Mouse (Mus musculus): Measurements from ENCODE around the gene Asap2. TPM values are rescaled to one million over a fixed set of nuclear protein-coding genes. Genes with fewer than 3 reads are reported as not detected.
A peak's percentile ranks its signal among the peaks of the same experiment; 100 is the strongest.

Asap2 gene
- polyA plus RNA-seq, 1 experiment from 2014 or later, result 7.6 TPM

GRCm38 (mm10) chr12:21112453-21112857, 122.2 kb downstream of the Asap2 start:
- WGBS, result under 1% methylated on average over 17 of the region's 17 CpGs
- H3K9ac ChIP-seq, result peak overlapping the region; percentile 64
- no peaks in the 10 kb centered on the region for H3K9me3 ChIP-seq (replicated peaks)
- peak overlapping the region; percentile 71 for H3K4me3 ChIP-seq (replicated peaks)
- H3K4me2 ChIP-seq (replicated peaks), result peak overlapping the region; percentile 81
- H3K4me1 ChIP-seq, result no peaks in the 10 kb centered on the region; the same call in 1 of the 2 replicates
- no peaks in the 10 kb centered on the region for H3K27me3 ChIP-seq
- 0 out of 2 replicates have a peak overlapping the region, but pooled peaks have one; percentile 48 for H3K27ac ChIP-seq (replicated peaks)
- H3K36me3 ChIP-seq, result no peaks in the 10 kb centered on the region
- ATAC-seq (ENCODE audit: insufficient number of reproducible peaks, low FRiP score, low TSS enrichment, low read depth), result 0 out of 2 replicates have a peak, but pooled peaks have one; percentile 61

- peak; percentile 43; the same call in 1 of the 2 replicates for ATAC-seq (ENCODE audit: insufficient number of reproducible peaks, low FRiP score, low TSS enrichment, low read depth)
- Histone ChIP-seq H3K4me1 (no peaks in the 10 kb centered on the region), H3K36me3 (no peaks in the 10 kb centered on the region), H3K27ac (replicated peaks) (no peak overlapping the region), H3K9me3 (replicated peaks) (no peaks in the 10 kb centered on the region), H3K4me2 (replicated peaks) (no peak overlapping the region), H3K4me3 (replicated peaks) (no peak overlapping the region), H3K9ac (no peak overlapping the region), H3K27me3 (no peaks in the 10 kb centered on the region)
- WGBS, result 48% methylated on average over 3 of the region's 3 CpGs
Measured at GRCm38 (mm10) chr12:21119446-21119845, 129.2 kb downstream of the Asap2 start.

- 54% methylated on average over 3 of the region's 3 CpGs for WGBS
- no peaks in the 10 kb centered on the region for H3K27me3 ChIP-seq
- no peak for ATAC-seq (ENCODE audit: insufficient number of reproducible peaks, low FRiP score, low TSS enrichment, low read depth)
- no peaks in the 10 kb centered on the region for H3K9me3 ChIP-seq (replicated peaks)
- H3K4me1 ChIP-seq, result peaks cover 17% of the 10 kb centered on the region
- H3K4me2 ChIP-seq (replicated peaks), result no peak overlapping the region
- no peaks in the 10 kb centered on the region for H3K36me3 ChIP-seq
- H3K9ac ChIP-seq, result no peak overlapping the region
- H3K27ac ChIP-seq (replicated peaks), result no peak overlapping the region
- no peak overlapping the region for H3K4me3 ChIP-seq (replicated peaks)
Measured at GRCm38 (mm10) chr12:21122818-21123217, 132.6 kb downstream of the Asap2 start.

- no peaks in the 10 kb centered on the region for H3K9me3 ChIP-seq (replicated peaks)
- no peak for ATAC-seq (ENCODE audit: insufficient number of reproducible peaks, low FRiP score, low TSS enrichment, low read depth)
- WGBS, result 74% methylated on average over 5 of the region's 5 CpGs
- H3K9ac ChIP-seq, result no peak overlapping the region
- H3K4me3 ChIP-seq (replicated peaks), result no peak overlapping the region
- H3K4me1 ChIP-seq, result peaks cover 17% of the 10 kb centered on the region
- no peak overlapping the region for H3K4me2 ChIP-seq (replicated peaks)
- no peak overlapping the region for H3K27ac ChIP-seq (replicated peaks)
- H3K27me3 ChIP-seq, result no peaks in the 10 kb centered on the region
- no peaks in the 10 kb centered on the region for H3K36me3 ChIP-seq
Measured at GRCm38 (mm10) chr12:21123647-21124046, 133.4 kb downstream of the Asap2 start.

GRCm38 (mm10) chr12:21125675-21126470, 135.6 kb downstream of the Asap2 start:
- Histone ChIP-seq H3K36me3 (no peaks in the 10 kb centered on the region), H3K27me3 (no peaks in the 10 kb centered on the region), H3K4me1 (peaks cover 17% of the 10 kb centered on the region), H3K9me3 (replicated peaks) (no peaks in the 10 kb centered on the region), H3K4me2 (replicated peaks) (no peak overlapping the region), H3K4me3 (replicated peaks) (no peak overlapping the region), H3K9ac (no peak overlapping the region), H3K27ac (replicated peaks) (no peak overlapping the region; the same call in 1 of the 2 replicates)
- ATAC-seq (ENCODE audit: insufficient number of reproducible peaks, low FRiP score, low TSS enrichment, low read depth), result no peak
- 49% methylated on average over 10 of the region's 10 CpGs for WGBS

GRCm38 (mm10) chr12:21126516-21126915, 136.3 kb downstream of the Asap2 start:
- Histone ChIP-seq H3K4me3 (replicated peaks) (no peak overlapping the region), H3K36me3 (no peaks in the 10 kb centered on the region), H3K27me3 (no peaks in the 10 kb centered on the region), H3K27ac (replicated peaks) (no peak overlapping the region), H3K9ac (no peak overlapping the region), H3K4me2 (replicated peaks) (no peak overlapping the region), H3K9me3 (replicated peaks) (no peaks in the 10 kb centered on the region), H3K4me1 (peaks cover 17% of the 10 kb centered on the region)
- 75% methylated on average over 4 of the region's 4 CpGs for WGBS
- ATAC-seq (ENCODE audit: insufficient number of reproducible peaks, low FRiP score, low TSS enrichment, low read depth), result no peak

GRCm38 (mm10) chr12:21128930-21129869, 138.9 kb downstream of the Asap2 start:
- Histone ChIP-seq H3K27me3 (no peaks in the 10 kb centered on the region), H3K9ac (no peak overlapping the region), H3K36me3 (no peaks in the 10 kb centered on the region), H3K9me3 (replicated peaks) (no peaks in the 10 kb centered on the region), H3K27ac (replicated peaks) (no peak overlapping the region), H3K4me2 (replicated peaks) (no peak overlapping the region), H3K4me1 (peaks cover 37% of the 10 kb centered on the region), H3K4me3 (replicated peaks) (no peak overlapping the region)
- WGBS, result 75% methylated on average over 9 of the region's 9 CpGs
- no peak for ATAC-seq (ENCODE audit: insufficient number of reproducible peaks, low FRiP score, low TSS enrichment, low read depth)

- H3K36me3 ChIP-seq, result no peaks in the 10 kb centered on the region
- H3K9ac ChIP-seq, result no peak overlapping the region
- ATAC-seq (ENCODE audit: insufficient number of reproducible peaks, low FRiP score, low TSS enrichment, low read depth), result no peak
- no peaks in the 10 kb centered on the region for H3K27me3 ChIP-seq
- no peaks in the 10 kb centered on the region for H3K9me3 ChIP-seq (replicated peaks)
- peaks cover 40% of the 10 kb centered on the region for H3K4me1 ChIP-seq
- no peak overlapping the region for H3K27ac ChIP-seq (replicated peaks)
- no peak overlapping the region for H3K4me3 ChIP-seq (replicated peaks)
- WGBS, result 79% methylated on average over 10 of the region's 10 CpGs
- H3K4me2 ChIP-seq (replicated peaks), result no peak overlapping the region
Measured at GRCm38 (mm10) chr12:21130274-21130823, 140.1 kb downstream of the Asap2 start.

- Histone ChIP-seq H3K9ac (no peak overlapping the region), H3K27me3 (no peaks in the 10 kb centered on the region), H3K4me3 (replicated peaks) (no peak overlapping the region), H3K9me3 (replicated peaks) (no peaks in the 10 kb centered on the region), H3K27ac (replicated peaks) (no peak overlapping the region), H3K4me2 (replicated peaks) (no peak overlapping the region), H3K4me1 (peaks cover 37% of the 10 kb centered on the region), H3K36me3 (no peaks in the 10 kb centered on the region)
- 31% methylated on average over 10 of the region's 10 CpGs for WGBS
- no peak for ATAC-seq (ENCODE audit: insufficient number of reproducible peaks, low FRiP score, low TSS enrichment, low read depth)
Measured at GRCm38 (mm10) chr12:21132537-21132936, 142.3 kb downstream of the Asap2 start.

- no peak for ATAC-seq (ENCODE audit: insufficient number of reproducible peaks, low FRiP score, low TSS enrichment, low read depth)
- H3K9ac ChIP-seq, result no peak overlapping the region
- H3K36me3 ChIP-seq, result no peaks in the 10 kb centered on the region
- WGBS, result 66% methylated on average over 4 of the region's 4 CpGs
- no peak overlapping the region for H3K27ac ChIP-seq (replicated peaks)
- H3K27me3 ChIP-seq, result no peaks in the 10 kb centered on the region
- no peak overlapping the region for H3K4me3 ChIP-seq (replicated peaks)
- no peaks in the 10 kb centered on the region for H3K9me3 ChIP-seq (replicated peaks)
- no peak overlapping the region for H3K4me2 ChIP-seq (replicated peaks)
- peaks cover 37% of the 10 kb centered on the region for H3K4me1 ChIP-seq
Measured at GRCm38 (mm10) chr12:21133031-21133430, 142.8 kb downstream of the Asap2 start.
